Mouse (Mus musculus) heart, postnatal 10 days (tissue): ENCODE data around the gene Trabd. TPM values are rescaled to one million over a fixed set of nuclear protein-coding genes. Genes with fewer than 3 reads are reported as not detected.

Source experiments
- DNase-seq, 2 experiments: peaks; one replicate each; pipeline ENCODE4 v3.0.0; 2021
- intact Hi-C: fragments of 180-260 bp; cut with DNase I; formaldehyde crosslinking; loops from one replicate; pipeline ENCODE4 v1.15.1; 2025
- total RNA-seq, 2 experiments: library from RNA; stranded (reverse); gene quantifications; 2 replicates each; pipeline ENCODE4 v1.2.3; 2021

Trabd gene
- total RNA-seq, result 10 to 100 TPM; 42.8 to 47.3 TPM

DNA sequence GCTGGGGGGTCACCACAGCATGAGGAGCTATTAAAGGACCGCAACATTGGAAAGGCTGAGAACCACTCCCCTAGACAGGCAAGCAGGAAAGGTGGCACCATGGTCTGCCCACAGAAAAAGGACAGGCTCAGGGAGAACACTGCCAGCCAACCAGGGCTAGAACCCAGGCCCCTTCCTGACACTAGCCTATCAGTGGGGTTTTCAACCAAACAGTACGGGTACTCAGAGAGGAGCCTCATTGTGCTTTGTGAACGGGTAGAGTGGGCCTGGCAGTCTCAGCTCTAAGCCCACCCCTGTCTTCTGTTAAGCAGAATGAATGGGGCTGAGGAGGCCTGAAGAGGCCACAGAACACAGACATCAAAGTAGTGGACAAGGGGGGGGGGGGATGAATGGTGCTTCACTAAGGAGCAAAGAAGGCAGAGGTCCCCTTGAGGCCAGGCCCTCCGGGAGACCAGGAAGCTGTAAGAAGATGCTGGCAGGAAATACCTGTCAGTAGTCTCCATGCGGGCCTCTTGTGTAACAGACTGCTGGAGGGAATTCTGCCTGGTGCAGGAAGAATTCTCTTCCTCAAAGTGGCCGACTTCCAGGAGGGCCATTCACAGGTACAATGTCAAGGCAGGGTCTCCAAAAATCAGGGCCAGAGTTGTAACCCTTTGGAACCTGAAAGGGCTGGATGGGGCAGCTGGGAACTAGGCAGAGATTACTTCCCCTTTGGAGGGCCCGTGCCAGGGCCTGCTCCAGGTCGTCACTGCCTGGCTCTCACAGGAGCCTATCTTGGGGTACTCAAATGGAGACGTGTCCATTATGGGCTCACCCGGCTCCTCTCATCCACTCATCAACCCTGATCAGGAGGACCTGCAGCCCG lies at the start of gene Trabd:
Gene Trabd (plus strand): TSS at position 512 of the 865 bp plus-strand sequence.
- peak; percentile 38 to 41 for DNase-seq
- intact Hi-C loops, result loop anchor here (5.0 kb wide), 2 partner anchors 137 to 248 kb away; partner anchors contain the start of gene Ppp6r2

- DNase-seq, result no peak
- intact Hi-C loops, result no loop called here
Measured at GRCm38 (mm10) chr15:89044381-89044780, 30.5 kb upstream of the Trabd start.

DNA sequence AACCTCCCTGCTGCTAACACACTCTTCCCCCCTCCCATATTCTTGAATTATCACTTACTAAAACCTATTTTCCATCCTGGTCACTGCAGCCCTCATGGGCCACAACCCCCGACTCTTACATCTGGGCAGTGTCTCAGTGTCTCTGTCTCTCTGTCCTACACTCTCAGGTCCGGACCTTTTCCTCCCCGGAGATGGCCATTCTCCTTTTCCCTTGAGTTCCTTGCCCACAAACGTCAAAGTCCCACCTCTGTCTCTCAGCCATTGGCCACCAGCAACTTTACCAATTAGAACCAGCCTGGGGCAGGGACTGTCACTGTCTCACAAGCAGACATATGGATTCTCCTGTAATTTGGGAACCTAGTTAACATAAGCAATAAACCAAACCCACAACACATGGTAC lies 28.6 kb upstream of the Trabd start:
- intact Hi-C loops, result no loop called here
- DNase-seq, result no peak

GRCm38 (mm10) chr15:89054666-89055065 lies 20.3 kb upstream of the Trabd start:
- no peak for DNase-seq
- intact Hi-C loops, result no loop called here

DNA sequence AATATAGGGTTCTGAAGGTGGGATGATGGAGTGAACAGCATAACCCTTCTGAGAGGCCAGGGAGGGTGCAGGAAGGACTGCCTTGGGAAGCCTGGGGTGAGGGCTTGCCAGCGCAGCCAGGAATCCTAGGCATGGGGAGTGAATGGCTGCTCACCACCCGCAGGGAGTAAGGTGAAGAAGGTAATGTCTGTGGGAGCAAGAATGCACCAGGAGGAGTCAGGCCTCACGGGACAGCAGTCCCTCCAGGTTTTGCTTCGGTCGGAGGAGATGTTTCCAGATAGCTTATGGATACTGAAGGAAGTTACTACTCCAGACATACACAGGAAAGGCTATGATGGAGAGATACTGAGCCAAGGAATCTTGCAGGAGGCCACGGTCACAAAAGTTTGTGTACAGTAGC lies 16.2 kb upstream of the Trabd start:
- no peak for DNase-seq
- intact Hi-C loops, result no loop called here

DNA sequence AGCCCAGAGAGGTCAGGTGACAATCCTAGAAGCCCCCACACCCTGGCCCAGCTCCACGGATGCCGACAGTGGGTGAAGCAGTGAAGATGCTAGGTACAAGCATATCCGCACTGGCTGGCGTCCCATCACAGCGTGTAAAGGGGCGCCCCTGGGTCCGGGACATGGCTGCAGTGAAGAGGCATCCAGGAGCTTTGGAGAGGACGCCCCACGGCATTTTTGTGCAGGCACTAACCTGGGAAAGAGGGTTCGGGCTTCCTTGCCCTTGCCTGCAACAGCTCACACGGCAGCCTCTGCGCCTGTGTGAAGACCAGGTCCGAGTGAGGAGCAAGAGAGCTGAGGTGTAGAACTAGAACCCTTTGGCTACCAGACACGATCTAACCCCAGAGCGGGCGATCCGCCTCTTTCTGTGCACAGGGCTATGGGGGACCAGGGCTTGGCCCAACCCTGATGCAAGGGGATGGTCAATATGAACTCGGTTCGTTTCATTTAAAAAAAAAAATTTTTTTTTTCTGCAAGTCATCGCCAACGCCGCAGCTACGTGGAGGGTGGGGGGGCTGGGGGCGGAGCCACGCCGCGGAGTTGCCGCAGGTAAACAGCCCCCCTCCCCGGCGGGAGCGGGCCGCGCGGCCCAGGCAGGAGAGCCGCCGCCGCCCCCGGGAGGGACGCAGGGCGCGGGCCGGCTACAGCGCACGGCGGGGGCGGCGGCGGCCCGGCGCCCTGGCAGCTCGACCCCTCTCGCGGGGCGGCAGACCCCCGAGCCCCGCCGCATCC lies 15.6 kb upstream of the Trabd start, which contains the start of gene Panx2:
Gene Panx2 (plus strand): TSS at position 574 of the 771 bp plus-strand sequence.
- intact Hi-C loops, result no loop called here
- DNase-seq, result peak in 1 of 2 experiments; percentile 25

DNA sequence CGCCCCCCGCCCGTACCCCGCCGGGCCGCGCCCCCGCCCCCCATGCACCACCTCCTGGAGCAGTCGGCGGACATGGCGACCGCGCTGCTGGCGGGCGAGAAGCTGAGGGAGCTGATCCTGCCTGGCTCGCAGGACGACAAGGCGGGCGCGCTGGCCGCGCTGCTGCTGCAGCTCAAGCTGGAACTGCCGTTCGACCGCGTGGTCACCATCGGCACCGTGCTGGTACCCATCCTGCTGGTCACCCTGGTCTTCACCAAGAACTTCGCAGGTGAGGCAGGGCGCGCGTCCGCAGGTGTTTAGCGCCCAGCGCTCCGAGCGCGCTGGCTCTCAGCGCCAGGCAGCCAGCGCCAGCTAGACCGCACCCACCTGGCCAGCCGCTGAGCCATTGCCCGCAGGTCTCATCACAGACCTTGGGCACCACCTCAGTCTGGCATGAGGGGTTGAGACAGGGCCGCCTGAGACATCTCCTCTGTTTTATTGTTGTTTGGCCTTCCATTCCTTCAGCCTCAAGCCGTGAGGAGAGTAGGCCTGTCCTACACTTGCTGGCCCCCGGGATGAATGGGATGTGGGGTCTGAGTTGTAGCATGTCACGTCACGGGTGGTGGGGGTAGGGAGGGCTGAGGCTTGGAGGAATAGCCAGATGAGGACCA lies 14.8 kb upstream of the Trabd start:
- peak; percentile 19 to 29 for DNase-seq
- intact Hi-C loops, result no loop called here

GRCm38 (mm10) chr15:89060811-89061460 lies 14.0 kb upstream of the Trabd start:
- intact Hi-C loops, result no loop called here

GRCm38 (mm10) chr15:89061761-89062517 lies 13.0 kb upstream of the Trabd start:
- no peak for DNase-seq
- intact Hi-C loops, result no loop called here

More at GRCm38 (mm10) chr15:89060811-89061460, 14.0 kb upstream of the Trabd start:
- no peak for DNase-seq

GRCm38 (mm10) chr15:89062518-89062910 lies 12.4 kb upstream of the Trabd start:
- DNase-seq, result no peak
- intact Hi-C loops, result no loop called here

DNA sequence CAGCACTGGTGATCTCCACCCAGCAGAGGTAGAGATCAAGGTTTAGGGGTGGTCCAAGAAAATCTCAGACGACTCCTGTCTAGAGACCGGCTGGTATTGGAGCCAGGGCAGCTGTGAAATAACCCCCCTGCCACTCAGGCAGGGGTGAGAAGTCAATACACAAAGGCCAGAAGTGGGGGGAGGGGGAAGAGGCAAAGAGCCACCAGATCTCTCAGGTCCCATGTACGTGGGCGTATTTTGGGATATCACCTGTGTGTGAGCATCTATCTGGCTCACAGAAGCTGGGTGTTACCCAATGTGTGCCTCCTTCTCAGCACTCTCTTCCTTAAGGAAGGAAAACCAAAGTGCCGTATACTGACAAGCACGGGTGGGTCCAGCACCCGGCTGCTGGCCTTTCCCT lies 11.9 kb upstream of the Trabd start:
- intact Hi-C loops, result no loop called here
- DNase-seq, result no peak

DNA sequence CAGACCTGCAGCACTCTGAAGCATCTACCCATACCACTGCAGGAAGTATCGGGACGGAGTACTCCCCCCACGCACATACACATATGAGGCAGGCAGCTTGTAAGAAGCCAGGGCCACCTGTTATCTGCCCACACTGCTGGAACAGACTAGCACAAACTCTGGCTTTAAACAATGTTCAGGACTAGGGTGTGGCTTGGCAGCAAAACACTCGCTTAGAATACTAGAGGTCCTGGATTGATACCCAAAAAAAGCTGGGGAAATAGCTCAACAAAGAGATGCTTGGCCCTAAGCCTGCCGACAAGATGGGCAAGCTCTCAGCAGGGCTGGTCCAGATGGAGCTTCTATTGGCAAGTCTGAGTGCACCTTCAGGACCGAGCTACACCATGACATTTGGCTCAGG lies 11.4 kb upstream of the Trabd start:
- intact Hi-C loops, result no loop called here
- DNase-seq, result no peak

DNA sequence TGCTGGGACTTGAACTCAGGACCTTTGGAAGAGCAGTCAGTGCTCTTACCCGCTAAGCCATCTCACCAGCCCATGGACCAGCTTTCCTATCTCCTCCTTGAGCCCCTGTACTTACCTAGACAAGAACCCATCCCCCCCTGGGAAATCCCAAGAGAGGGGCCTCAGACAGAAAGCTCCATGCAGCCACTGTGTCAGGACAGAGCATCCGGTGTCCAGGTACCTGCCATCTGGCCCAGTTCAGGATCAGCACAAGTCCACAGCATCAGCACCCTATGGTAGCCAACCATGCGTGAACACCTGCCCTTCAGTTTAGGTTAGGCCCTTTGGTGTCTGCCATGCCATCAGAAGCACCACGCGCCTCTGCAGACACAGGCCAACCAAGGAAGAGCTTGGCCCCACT lies 10.0 kb upstream of the Trabd start:
- no peak for DNase-seq
- intact Hi-C loops, result no loop called here

DNA sequence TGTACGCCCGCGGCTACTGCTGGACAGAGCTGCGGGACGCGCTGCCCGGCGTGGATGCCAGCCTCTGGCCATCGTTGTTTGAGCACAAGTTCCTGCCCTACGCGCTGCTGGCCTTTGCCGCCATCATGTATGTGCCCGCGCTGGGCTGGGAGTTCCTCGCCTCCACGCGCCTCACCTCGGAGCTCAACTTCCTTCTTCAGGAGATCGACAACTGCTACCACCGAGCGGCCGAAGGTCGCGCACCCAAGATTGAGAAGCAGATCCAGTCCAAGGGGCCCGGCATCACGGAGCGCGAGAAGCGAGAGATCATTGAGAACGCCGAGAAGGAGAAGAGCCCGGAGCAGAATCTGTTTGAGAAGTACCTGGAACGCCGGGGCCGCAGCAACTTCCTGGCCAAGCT lies 7.3 kb upstream of the Trabd start:
- intact Hi-C loops, result no loop called here
- DNase-seq, result no peak

DNA sequence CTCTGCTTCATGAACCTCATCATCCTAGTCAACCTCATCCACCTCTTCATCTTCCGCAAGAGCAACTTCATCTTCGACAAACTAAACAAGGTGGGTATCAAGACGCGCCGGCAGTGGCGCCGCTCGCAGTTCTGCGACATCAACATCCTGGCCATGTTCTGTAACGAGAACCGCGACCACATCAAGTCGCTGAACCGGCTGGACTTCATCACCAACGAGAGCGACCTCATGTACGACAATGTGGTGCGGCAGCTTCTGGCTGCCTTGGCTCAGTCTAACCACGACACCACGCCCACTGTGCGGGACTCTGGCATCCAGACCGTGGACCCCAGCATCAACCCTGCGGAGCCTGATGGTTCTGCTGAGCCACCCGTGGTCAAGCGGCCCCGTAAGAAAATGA lies 6.7 kb upstream of the Trabd start:
- DNase-seq, result no peak
- intact Hi-C loops, result no loop called here

DNA sequence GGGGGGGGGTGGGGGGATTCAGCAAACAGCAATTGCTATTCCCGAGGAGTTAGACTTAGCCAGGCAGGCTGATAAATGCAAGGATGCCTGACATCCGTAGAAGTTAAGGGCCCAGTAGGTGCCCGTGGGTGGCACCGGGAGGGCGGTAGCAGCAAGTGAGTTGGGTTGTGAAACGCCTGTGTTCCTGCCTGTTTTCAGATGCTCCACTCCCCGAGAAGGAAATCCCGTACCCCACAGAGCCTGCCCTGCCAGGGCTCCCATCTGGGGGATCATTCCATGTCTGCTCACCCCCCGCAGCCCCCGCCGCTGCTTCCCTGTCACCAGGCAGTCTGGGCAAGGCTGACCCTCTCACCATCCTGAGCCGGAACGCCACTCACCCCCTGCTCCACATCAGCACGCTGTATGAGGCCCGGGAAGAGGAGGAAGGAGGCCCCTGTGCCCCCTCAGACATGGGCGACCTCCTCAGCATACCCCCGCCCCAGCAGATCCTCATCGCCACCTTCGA lies 5.5 kb upstream of the Trabd start:
- intact Hi-C loops, result no loop called here
- no peak for DNase-seq

DNA sequence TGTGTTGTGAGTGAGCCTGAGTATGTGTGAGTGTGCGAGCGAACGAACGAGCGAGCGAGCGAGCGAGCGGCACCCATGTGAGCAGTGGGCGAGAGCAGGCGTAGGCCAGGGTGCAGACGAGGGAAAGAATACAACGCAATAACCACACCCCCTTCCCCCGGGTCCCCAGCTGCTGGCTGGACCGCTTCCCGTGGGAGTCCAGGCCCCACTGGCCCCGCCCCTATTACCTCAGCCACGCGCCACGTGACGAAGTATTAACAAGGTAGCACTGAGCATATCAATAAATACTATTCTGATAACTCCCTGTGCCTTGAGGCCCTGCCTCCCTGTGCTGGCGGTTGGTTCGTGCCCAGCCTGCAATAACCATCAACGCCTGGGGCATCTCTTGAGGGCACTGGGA lies 4.3 kb upstream of the Trabd start:
- intact Hi-C loops, result no loop called here
- DNase-seq, result no peak

DNA sequence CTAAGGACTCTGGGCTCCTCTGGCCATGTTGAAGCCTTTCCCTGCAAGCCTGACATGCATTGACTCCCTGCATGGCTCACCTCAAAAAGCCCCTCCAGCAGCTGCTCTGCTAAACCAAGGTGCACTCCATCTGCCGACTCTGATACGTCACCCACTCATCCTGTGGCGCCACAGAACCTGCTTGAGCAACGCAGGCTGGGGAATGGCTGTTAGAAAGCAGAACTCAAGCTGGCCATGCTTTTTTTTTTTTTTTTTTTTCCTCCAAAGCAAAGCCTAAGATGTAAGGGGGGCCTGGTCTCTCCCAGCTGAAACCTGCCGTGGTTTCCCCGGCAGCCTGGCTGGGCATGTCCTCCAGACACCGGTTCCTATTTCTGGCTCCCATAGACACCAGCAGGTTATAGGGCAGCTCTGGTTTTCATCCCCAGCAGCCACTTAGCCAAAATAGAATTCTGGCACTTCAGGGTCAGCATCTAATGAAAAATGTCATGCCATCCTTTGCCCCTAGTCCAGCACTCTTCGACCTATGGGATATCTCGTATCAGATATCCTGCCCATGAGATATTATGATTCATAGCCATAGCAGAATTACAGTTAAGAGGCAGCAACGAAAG lies 826 bp upstream of the Trabd start:
- peak; percentile 68 to 76 for DNase-seq
- intact Hi-C loops, result no loop called here

GRCm38 (mm10) chr15:89075478-89076147 lies 689 bp downstream of the Trabd start:
- intact Hi-C loops, result loop anchor here (5.0 kb wide), 2 partner anchors 137 to 248 kb away; partner anchors contain the start of gene Ppp6r2
- peak; percentile 92 to 93 for DNase-seq
